Mouse (Mus musculus) heart, embryonic 15.5 days (tissue): ENCODE measurements around the gene 9530068E07Rik. TPM values are rescaled to one million over a fixed set of nuclear protein-coding genes. Genes with fewer than 3 reads are reported as not detected.

Experiments
- ATAC-seq: fragments of 200-750 bp; cut with Nextera tagmentation; replicated peaks from 2 replicates; pipeline ENCODE4 v1.8.0; 2017; ENCODE audit warnings: low read depth, moderate TSS enrichment; ENCODE audit not compliant: insufficient number of reproducible peaks, insufficient read depth, low FRiP score
- H3K27ac ChIP-seq: fragments of 300-500 bp; sonication (generic); 2 replicates; pipeline ENCODE4 v1.5.1; 2015; ENCODE audit warnings: mild to moderate bottlenecking, inconsistent platforms
- H3K27me3 ChIP-seq: fragments of 300-500 bp; sonication (generic); 2 replicates; pipeline ENCODE4 v1.6.1; 2015; ENCODE audit warnings: inconsistent platforms
- H3K36me3 ChIP-seq: fragments of 300-500 bp; sonication (generic); 2 replicates; pipeline ENCODE4 v1.6.1; 2015; ENCODE audit warnings: mild to moderate bottlenecking, inconsistent platforms
- H3K4me1 ChIP-seq: fragments of 300-500 bp; sonication (generic); replicated peaks from 2 replicates; pipeline ENCODE4 v1.6.1; 2015; ENCODE audit warnings: inconsistent platforms
- H3K4me2 ChIP-seq: fragments of 300-500 bp; sonication (generic); 2 replicates; pipeline ENCODE4 v1.6.1; 2015; ENCODE audit warnings: inconsistent platforms, mild to moderate bottlenecking, moderate library complexity
- H3K4me3 ChIP-seq: fragments of 300-500 bp; sonication (generic); 2 replicates; pipeline ENCODE4 v1.5.1; 2015; ENCODE audit warnings: mild to moderate bottlenecking, inconsistent platforms
- H3K9ac ChIP-seq: fragments of 300-500 bp; sonication (generic); 2 replicates; pipeline ENCODE4 v1.6.1; 2015; ENCODE audit warnings: mild to moderate bottlenecking, inconsistent platforms
- H3K9me3 ChIP-seq: fragments of 300-500 bp; sonication (generic); replicated peaks from 2 replicates; pipeline ENCODE4 v1.6.1; 2016; ENCODE audit warnings: inconsistent platforms
- WGBS: fragments of 180-500 bp; shearing (Covaris S2); methylation state at CpG from one replicate; pipeline ENCODE4 v1.1.7; 2015; ENCODE audit warnings: mixed read lengths; 5-methylcytosine and 5-hydroxymethylcytosine counted together
- polyA plus RNA-seq: library from polyadenylated mRNA; unstranded; fragments of >200 nt; fragmentation: Nextera tagmentation; extraction: Ambion mirVana; gene quantifications from 2 replicates; pipeline ENCODE4 v1.2.1, GENCODE M21; 2015

9530068E07Rik gene
- polyA plus RNA-seq, 1 experiment from 2014 or later, result 165 TPM

DNA sequence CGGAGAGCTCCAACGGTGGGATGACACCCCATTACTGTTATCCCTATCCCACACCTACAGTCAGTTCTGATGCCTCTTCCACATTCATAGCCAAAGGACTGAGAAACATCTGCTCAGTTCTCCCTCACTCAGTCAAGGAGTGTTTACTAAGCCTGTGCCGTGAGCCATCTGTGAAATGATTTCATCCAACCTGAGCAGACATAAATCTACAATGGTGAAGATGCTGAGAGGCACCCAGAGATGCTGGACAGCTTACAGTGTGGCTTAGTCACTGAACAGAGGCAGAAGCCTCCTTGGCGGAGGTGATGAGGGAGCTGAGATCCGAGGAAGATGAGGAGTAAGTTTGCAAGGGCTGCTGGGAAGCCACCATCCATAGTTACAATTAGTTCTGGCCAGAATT is 62.1 kb downstream of the 9530068E07Rik start:
- 83% methylated on average over 5 of the region's 5 CpGs for WGBS
- no peak for ATAC-seq

More for the DNA sequence above, 62.1 kb downstream of the 9530068E07Rik start:
- Histone ChIP-seq H3K27me3 (no peaks in the 10 kb centered on the region), H3K27ac (no peak overlapping the region), H3K4me1 (0 out of 2 replicates have a peak, but pooled peaks cover 3% of the 10 kb centered on the region), H3K4me3 (no peak overlapping the region), H3K4me2 (no peak overlapping the region), H3K36me3 (no peaks in the 10 kb centered on the region), H3K9me3 (no peaks in the 10 kb centered on the region), H3K9ac (no peak overlapping the region)

Other genes with a start within 250 kb of the 9530068E07Rik start
- not detected in 2 replicates for gene Olfr1371, start 182.4 kb upstream of the 9530068E07Rik start, polyA plus RNA-seq
- 464 and 512 TPM in 2 replicates for gene Skp1a, start 164.4 kb upstream of the 9530068E07Rik start, polyA plus RNA-seq
- gene Tcf7, start 113.4 kb upstream of the 9530068E07Rik start, polyA plus RNA-seq, result 5.0 and 36.0 TPM in 2 replicates
- gene Vdac1, start 35.6 kb upstream of the 9530068E07Rik start, polyA plus RNA-seq, result 460 and 484 TPM in 2 replicates